Mouse (Mus musculus) liver, embryonic 11.5 days (tissue): ENCODE measurements around the gene Eno1. TPM values are rescaled to one million over a fixed set of nuclear protein-coding genes. Genes with fewer than 3 reads are reported as not detected.

Experiments used
- ATAC-seq: fragments of 200-750 bp; cut with Nextera tagmentation; replicated peaks from 2 replicates; pipeline ENCODE4 v1.8.0; 2017; ENCODE audit warnings: moderate number of reproducible peaks, mild to moderate bottlenecking, moderate TSS enrichment, moderate library complexity; ENCODE audit not compliant: low FRiP score
- DNase-seq: peaks from one replicate; pipeline ENCODE4 v3.0.0-alpha.2; 2017; ENCODE audit warnings: low spot score
- H3K27ac ChIP-seq: fragments of 300-500 bp; sonication (generic); 2 replicates; pipeline ENCODE4 v1.5.1; 2014; ENCODE audit warnings: mild to moderate bottlenecking, low read depth, low read length, control low read depth
- H3K27me3 ChIP-seq: fragments of 300-500 bp; sonication (generic); replicated peaks from 2 replicates; pipeline ENCODE4 v1.6.1; 2014; ENCODE audit warnings: low read length, mixed read lengths; ENCODE audit not compliant: control insufficient read depth, insufficient read depth
- H3K36me3 ChIP-seq: fragments of 300-500 bp; sonication (generic); 2 replicates; pipeline ENCODE4 v1.6.1; 2014; ENCODE audit warnings: mild to moderate bottlenecking, low read length, moderate library complexity, mixed read lengths; ENCODE audit not compliant: control insufficient read depth, insufficient read depth
- H3K4me1 ChIP-seq: fragments of 300-500 bp; sonication (generic); replicated peaks from 2 replicates; pipeline ENCODE4 v1.6.1; 2014; ENCODE audit warnings: low read length, mixed read lengths; ENCODE audit not compliant: control insufficient read depth, insufficient read depth
- H3K4me2 ChIP-seq: fragments of 300-500 bp; sonication (generic); 2 replicates; pipeline ENCODE4 v1.6.1; 2014; ENCODE audit warnings: mild to moderate bottlenecking, control low read depth, moderate library complexity
- H3K4me3 ChIP-seq: fragments of 300-500 bp; sonication (generic); 2 replicates; pipeline ENCODE4 v1.5.1; 2014; ENCODE audit warnings: low read depth, low read length, control low read depth
- H3K9ac ChIP-seq: fragments of 300-500 bp; sonication (generic); 2 replicates; pipeline ENCODE4 v1.6.1; 2014; ENCODE audit warnings: low read depth, low read length, control low read depth
- H3K9me3 ChIP-seq: fragments of 300-500 bp; sonication (generic); 2 replicates; pipeline ENCODE4 v1.6.1; 2016; ENCODE audit warnings: low read length, inconsistent platforms, mixed read lengths; ENCODE audit not compliant: control insufficient read depth
- WGBS: fragments of 180-500 bp; shearing (Covaris S2); extraction: QIAGEN DNeasy Blood & Tissue Kit; methylation state at CpG from one replicate; pipeline ENCODE4 v1.1.7; 2014; 5-methylcytosine and 5-hydroxymethylcytosine counted together
- polyA plus RNA-seq: library from polyadenylated mRNA; unstranded; fragments of >200 nt; fragmentation: Nextera tagmentation; extraction: Ambion mirVana; gene quantifications from 2 replicates; pipeline ENCODE4 v1.2.1, GENCODE M21; 2014

Gene Eno1
- polyA plus RNA-seq, 1 experiment from 2014 or later, result 2,392 TPM

- no peak overlapping the region for H3K9ac ChIP-seq
- no peak overlapping the region for H3K27ac ChIP-seq
- H3K4me2 ChIP-seq, result no peak overlapping the region
- 0 out of 2 replicates have a peak, but pooled peaks cover 2% of the 10 kb centered on the region for H3K27me3 ChIP-seq
- ATAC-seq, result no peak
- DNase-seq, result no peak
- H3K9me3 ChIP-seq, result no peaks in the 10 kb centered on the region
- no peak overlapping the region for H3K4me3 ChIP-seq
- 46% methylated on average over 8 of the region's 15 CpGs for WGBS
- H3K4me1 ChIP-seq, result peaks cover 21% of the 10 kb centered on the region
- H3K36me3 ChIP-seq, result no peaks in the 10 kb centered on the region
Observed at GRCm38 (mm10) chr4:150229747-150230390, 6.7 kb upstream of the Eno1 start.

GRCm38 (mm10) chr4:150230460-150231407 lies 5.8 kb upstream of the Eno1 start:
- Histone ChIP-seq H3K27me3 (0 out of 2 replicates have a peak, but pooled peaks cover 2% of the 10 kb centered on the region), H3K4me2 (no peak overlapping the region), H3K36me3 (no peaks in the 10 kb centered on the region), H3K9ac (no peak overlapping the region), H3K4me3 (no peak overlapping the region), H3K27ac (peak overlapping the region; percentile 38; the same call in 1 of the 2 replicates), H3K4me1 (peaks cover 28% of the 10 kb centered on the region), H3K9me3 (no peaks in the 10 kb centered on the region)
- 30% methylated on average over 21 of the region's 21 CpGs for WGBS
- DNase-seq, result no peak
- ATAC-seq, result no peak

- no peak overlapping the region for H3K4me3 ChIP-seq
- no peak overlapping the region for H3K9ac ChIP-seq
- H3K27me3 ChIP-seq, result 0 out of 2 replicates have a peak, but pooled peaks cover 2% of the 10 kb centered on the region
- H3K36me3 ChIP-seq, result no peaks in the 10 kb centered on the region
- H3K9me3 ChIP-seq, result no peaks in the 10 kb centered on the region
- no peak overlapping the region for H3K4me2 ChIP-seq
- no peak for DNase-seq
- H3K4me1 ChIP-seq, result peaks cover 28% of the 10 kb centered on the region
- ATAC-seq, result no peak
- WGBS, result 45% methylated on average over 8 of the region's 8 CpGs
- H3K27ac ChIP-seq, result no peak overlapping the region
Observed at GRCm38 (mm10) chr4:150231871-150232270, 4.7 kb upstream of the Eno1 start.

DNA sequence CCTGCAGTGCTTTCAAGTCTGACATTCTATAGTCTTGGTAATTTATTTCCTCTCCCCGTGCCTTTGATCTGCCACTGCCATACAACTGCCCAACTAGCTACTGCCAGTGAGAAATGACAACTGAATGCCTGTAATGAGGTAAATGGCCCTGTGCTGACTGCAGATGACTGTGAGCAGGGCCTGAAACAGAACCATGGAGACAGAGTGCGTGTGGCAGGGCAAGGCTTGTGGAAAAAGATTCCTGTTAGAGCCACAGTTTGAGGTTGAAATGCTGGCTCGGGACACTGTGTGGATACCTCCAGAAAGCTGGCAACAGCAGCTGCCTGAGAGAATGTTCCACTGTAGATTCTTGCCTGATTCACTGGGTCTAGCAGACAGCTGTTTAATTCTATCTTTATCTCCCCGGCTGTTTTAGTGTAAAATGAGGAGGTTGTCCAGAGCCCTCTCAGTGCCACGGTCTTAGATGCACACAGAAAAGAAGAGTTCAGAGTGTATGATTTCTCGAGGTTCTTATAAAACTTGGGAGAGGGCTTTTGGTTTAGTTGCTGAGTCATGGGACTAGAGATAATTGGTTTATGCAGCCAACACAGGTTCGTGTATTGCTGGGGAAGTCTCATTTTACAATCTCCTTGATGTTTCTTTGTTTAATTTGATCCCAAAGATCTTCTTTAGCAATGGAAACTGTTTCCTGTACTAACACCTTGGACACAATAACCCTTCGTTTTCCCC lies 1.8 kb upstream of the Eno1 start:
- Histone ChIP-seq H3K27ac (peak overlapping the region; percentile 78), H3K9me3 (no peaks in the 10 kb centered on the region), H3K9ac (peak overlapping the region; percentile 34), H3K4me2 (no peak overlapping the region), H3K27me3 (0 out of 2 replicates have a peak, but pooled peaks cover 2% of the 10 kb centered on the region), H3K4me1 (peaks cover 40% of the 10 kb centered on the region), H3K4me3 (no peak overlapping the region), H3K36me3 (peaks cover 8% of the 10 kb centered on the region)
- 44% methylated on average over 8 of the region's 8 CpGs for WGBS
- no peak for ATAC-seq
- DNase-seq, result no peak

- no peaks in the 10 kb centered on the region for H3K9me3 ChIP-seq
- H3K36me3 ChIP-seq, result peaks cover 11% of the 10 kb centered on the region
- no peak for ATAC-seq
- H3K4me2 ChIP-seq, result no peak overlapping the region
- DNase-seq, result no peak
- peaks cover 40% of the 10 kb centered on the region for H3K4me1 ChIP-seq
- H3K4me3 ChIP-seq, result no peak overlapping the region
- no peak overlapping the region for H3K9ac ChIP-seq
- H3K27ac ChIP-seq, result peak overlapping the region; percentile 78; the same call in 1 of the 2 replicates
- 71% methylated on average over 4 of the region's 4 CpGs for WGBS
- H3K27me3 ChIP-seq, result 0 out of 2 replicates have a peak, but pooled peaks cover 2% of the 10 kb centered on the region
Observed at GRCm38 (mm10) chr4:150235585-150235984, 936 bp upstream of the Eno1 start.

- DNase-seq (no peak), ATAC-seq (no peak)
- Histone ChIP-seq H3K4me3 (peak overlapping the region; percentile 71), H3K27ac (peak overlapping the region; percentile 82), H3K9ac (peak overlapping the region; percentile 90), H3K4me1 (peaks cover 38% of the 10 kb centered on the region), H3K36me3 (peaks cover 13% of the 10 kb centered on the region), H3K9me3 (no peaks in the 10 kb centered on the region), H3K4me2 (peak overlapping the region; percentile 93), H3K27me3 (0 out of 2 replicates have a peak, but pooled peaks cover 2% of the 10 kb centered on the region)
- WGBS, result 67% methylated on average over 8 of the region's 8 CpGs
Observed at GRCm38 (mm10) chr4:150236031-150236430, 490 bp upstream of the Eno1 start.

- peaks cover 31% of the 10 kb centered on the region for H3K36me3 ChIP-seq
- DNase-seq (no peak), ATAC-seq (no peak; the same call in 1 of the 2 replicates)
- no peaks in the 10 kb centered on the region for H3K9me3 ChIP-seq
- whole genome bisulfite sequencing, result 0% methylated on average over 21 of the region's 21 CpGs
- H3K4me3 ChIP-seq, result peak overlapping the region; percentile 71
- H3K27me3 ChIP-seq, result no peaks in the 10 kb centered on the region
- H3K4me1 ChIP-seq, result peaks cover 48% of the 10 kb centered on the region
- peak overlapping the region; percentile 93 for H3K4me2 ChIP-seq
- peak overlapping the region; percentile 90 for H3K9ac ChIP-seq
- H3K27ac ChIP-seq, result peak overlapping the region; percentile 82
Observed at GRCm38 (mm10) chr4:150237636-150238361, 1.3 kb downstream of the Eno1 start.
